Mouse (Mus musculus) retina, embryonic 14.5 days (tissue): ENCODE measurements around the gene Dennd6a.
A peak's percentile ranks its signal among the peaks of the same experiment; 100 is the strongest.

ENCODE experiments used
- DNase-seq: peaks from one replicate; pipeline ENCODE4 v3.0.0-alpha.2; 2015; ENCODE audit warnings: low spot score

Dennd6a gene

GRCm38 (mm10) chr14:26571951-26572675, 1.5 kb upstream of the Dennd6a start:
- DNase-seq, result no peak

- no peak for DNase-seq
Observed at GRCm38 (mm10) chr14:26576255-26576780, 2.7 kb downstream of the Dennd6a start.

GRCm38 (mm10) chr14:26578791-26579191, 5.1 kb downstream of the Dennd6a start:
- no peak for DNase-seq

GRCm38 (mm10) chr14:26579346-26580343, 6.0 kb downstream of the Dennd6a start:
- DNase-seq, result peak; percentile 93

GRCm38 (mm10) chr14:26583645-26584044, 10.0 kb downstream of the Dennd6a start:
- no peak for DNase-seq

GRCm38 (mm10) chr14:26587116-26587515, 13.5 kb downstream of the Dennd6a start:
- DNase-seq, result no peak

- DNase-seq, result no peak
Observed at GRCm38 (mm10) chr14:26591353-26591752, 17.7 kb downstream of the Dennd6a start.

GRCm38 (mm10) chr14:26593281-26593895, 19.7 kb downstream of the Dennd6a start:
- DNase-seq, result no peak

GRCm38 (mm10) chr14:26595167-26595566, 21.5 kb downstream of the Dennd6a start:
- no peak for DNase-seq

- DNase-seq, result no peak
Observed at GRCm38 (mm10) chr14:26595695-26596365, 22.2 kb downstream of the Dennd6a start.

- no peak for DNase-seq
Observed at GRCm38 (mm10) chr14:26605354-26605753, 31.7 kb downstream of the Dennd6a start.

GRCm38 (mm10) chr14:26609674-26610073, 36.0 kb downstream of the Dennd6a start:
- no peak for DNase-seq

GRCm38 (mm10) chr14:26610689-26611088, 37.0 kb downstream of the Dennd6a start:
- no peak for DNase-seq

- no peak for DNase-seq
Observed at GRCm38 (mm10) chr14:26625301-26625700, 51.6 kb downstream of the Dennd6a start.

- no peak for DNase-seq
Observed at GRCm38 (mm10) chr14:26626605-26627140, 53.0 kb downstream of the Dennd6a start.

GRCm38 (mm10) chr14:26637025-26637850, 63.6 kb downstream of the Dennd6a start:
- DNase-seq, result no peak

GRCm38 (mm10) chr14:26637851-26638707, 64.4 kb downstream of the Dennd6a start, which contains the start of gene Arf4:
Arf4 (plus strand) TSS chr14:26638074.
- peak; percentile 98 for DNase-seq

- peak; percentile 60 for DNase-seq
Observed at GRCm38 (mm10) chr14:26638708-26639084, 65.0 kb downstream of the Dennd6a start.

GRCm38 (mm10) chr14:26639251-26639650, 65.6 kb downstream of the Dennd6a start:
- DNase-seq, result no peak
